Mouse (Mus musculus) urinary bladder, postnatal 25 days (tissue): ENCODE data around the gene Iyd.

Experiments used
- DNase-seq: peaks from one replicate; pipeline ENCODE4 v3.0.0; 2022; ENCODE audit warnings: low spot score

Iyd gene

GRCm38 (mm10) chr10:3549384-3549783 lies 9.3 kb downstream of the Iyd start:
- no peak for DNase-seq

- no peak for DNase-seq
Observed at GRCm38 (mm10) chr10:3555128-3555527, 15.1 kb downstream of the Iyd start.

- DNase-seq = no peak
Observed at GRCm38 (mm10) chr10:3556538-3556937, 16.5 kb downstream of the Iyd start.

GRCm38 (mm10) chr10:3559136-3559535 lies 19.1 kb downstream of the Iyd start:
- no peak for DNase-seq

- no peak for DNase-seq
Observed at GRCm38 (mm10) chr10:3562165-3562564, 22.1 kb downstream of the Iyd start.

- DNase-seq = no peak
Observed at GRCm38 (mm10) chr10:3565126-3565525, 25.1 kb downstream of the Iyd start.

- DNase-seq = no peak
Observed at GRCm38 (mm10) chr10:3567821-3568220, 27.8 kb downstream of the Iyd start.

GRCm38 (mm10) chr10:3572723-3573649 lies 32.9 kb downstream of the Iyd start:
- no peak for DNase-seq

- peak; percentile 19 for DNase-seq
Observed at GRCm38 (mm10) chr10:3573905-3574500, 34.0 kb downstream of the Iyd start.

GRCm38 (mm10) chr10:3590632-3591031 lies 50.6 kb downstream of the Iyd start:
- DNase-seq = no peak

- DNase-seq = no peak
Observed at GRCm38 (mm10) chr10:3591790-3592189, 51.8 kb downstream of the Iyd start.

- no peak for DNase-seq
Observed at GRCm38 (mm10) chr10:3596697-3597096, 56.7 kb downstream of the Iyd start.

- no peak for DNase-seq
Observed at GRCm38 (mm10) chr10:3597760-3598159, 57.7 kb downstream of the Iyd start.
